Mouse (Mus musculus) splenic B cell, adult 2 months (primary cell): ENCODE measurements at regions not wholly inside any gene's neighbourhood (a gene's known extent, or its start where the extent isn't known, plus 50 kb on each side); places are given as distances from the start of the nearest gene placed in this dataset.
A peak's percentile ranks its signal among the peaks of the same experiment; 100 is the strongest.

Experiments
- DNase-seq: peaks from one replicate; pipeline ENCODE4 v3.0.0-alpha.2; 2011; ENCODE audit warnings: low read depth, low spot score
- H3K27me3 ChIP-seq: 2 replicates; pipeline ENCODE4 v1.6.1; 2012; ENCODE audit warnings: mild to moderate bottlenecking, low read length, moderate library complexity, mixed read lengths; ENCODE audit not compliant: control insufficient read depth, poor library complexity, insufficient read depth, severe bottlenecking
- H3K36me3 ChIP-seq: 2 replicates; pipeline ENCODE4 v1.6.1; 2012; ENCODE audit warnings: mild to moderate bottlenecking, low read length, moderate library complexity, mixed read lengths; ENCODE audit not compliant: control insufficient read depth, poor library complexity, insufficient read depth, severe bottlenecking

- Histone ChIP-seq H3K27me3 (no peaks in the 10 kb centered on the region), H3K36me3 (no peaks in the 10 kb centered on the region)
- DNase-seq: peak; percentile 92
These were observed 2140.3 kb upstream of the Cdh20 start for GRCm38 (mm10) chr1:102628061-102628460.

- H3K27me3 ChIP-seq: no peaks in the 10 kb centered on the region
- no peak for DNase-seq
- no peaks in the 10 kb centered on the region for H3K36me3 ChIP-seq
These were observed 2123.9 kb upstream of the Cdh20 start for GRCm38 (mm10) chr1:102644379-102644778.

- H3K27me3 ChIP-seq: no peaks in the 10 kb centered on the region
- no peak for DNase-seq
- no peaks in the 10 kb centered on the region for H3K36me3 ChIP-seq
These were observed 2080.8 kb upstream of the Cdh20 start for GRCm38 (mm10) chr1:102687367-102688070.

- no peak for DNase-seq
- H3K36me3 ChIP-seq: no peaks in the 10 kb centered on the region
- H3K27me3 ChIP-seq: no peaks in the 10 kb centered on the region
These were observed 2051.9 kb upstream of the Cdh20 start for GRCm38 (mm10) chr1:102716459-102716858.

- DNase-seq: no peak
- Histone ChIP-seq H3K27me3 (no peaks in the 10 kb centered on the region), H3K36me3 (no peaks in the 10 kb centered on the region)
These were observed 2034.3 kb upstream of the Cdh20 start for GRCm38 (mm10) chr1:102733991-102734390.

GRCm38 (mm10) chr1:102735392-102735791 lies 2032.9 kb upstream of the Cdh20 start:
- H3K36me3 ChIP-seq: no peaks in the 10 kb centered on the region
- no peak for DNase-seq
- H3K27me3 ChIP-seq: no peaks in the 10 kb centered on the region

- H3K36me3 ChIP-seq: no peaks in the 10 kb centered on the region
- no peaks in the 10 kb centered on the region for H3K27me3 ChIP-seq
- no peak for DNase-seq
These were observed 2010.4 kb upstream of the Cdh20 start for GRCm38 (mm10) chr1:102757941-102758340.
